Mouse (Mus musculus): ENCODE measurements around the gene Atp5s. TPM values are rescaled to one million over a fixed set of nuclear protein-coding genes. Genes with fewer than 3 reads are reported as not detected.
A peak's percentile ranks its signal among the peaks of the same experiment; 100 is the strongest.

Atp5s gene
- polyA plus RNA-seq, 1 experiment from 2014 or later, result 23.8 TPM

GRCm38 (mm10) chr12:69696746-69697145 lies 28.0 kb upstream of the Atp5s start:
- Histone ChIP-seq H3K9me3 (replicated peaks) (no peaks in the 10 kb centered on the region), H3K27ac (no peak overlapping the region), H3K36me3 (peaks cover 55% of the 10 kb centered on the region), H3K4me1 (no peaks in the 10 kb centered on the region), H3K4me2 (no peak overlapping the region), H3K27me3 (replicated peaks) (no peaks in the 10 kb centered on the region), H3K4me3 (no peak overlapping the region), H3K9ac (no peak overlapping the region)
- 66% methylated on average over 5 of the region's 5 CpGs for WGBS (ENCODE audit: insufficient replicate concordance)
- ATAC-seq, result no peak

DNA sequence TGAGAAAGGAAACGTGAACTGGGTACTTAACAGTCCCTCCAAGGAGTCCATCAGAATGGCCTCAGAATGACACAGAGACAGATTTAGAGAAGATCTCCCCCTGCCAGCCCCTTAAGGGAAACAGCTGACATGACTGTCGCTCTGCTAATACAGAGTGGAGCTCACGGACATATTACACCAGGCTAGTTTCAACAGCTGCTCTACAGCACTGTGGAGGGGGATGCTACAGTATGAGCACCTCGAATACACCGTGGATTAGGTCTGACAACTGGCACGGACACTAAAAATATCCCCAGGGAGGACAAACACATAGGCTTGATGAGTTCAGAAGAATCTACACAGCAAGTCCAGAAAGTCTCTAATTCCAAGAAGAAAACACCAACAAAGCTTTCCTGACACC lies 26.4 kb upstream of the Atp5s start:
- 77% methylated on average over 6 of the region's 6 CpGs for WGBS (ENCODE audit: insufficient replicate concordance)
- no peak overlapping the region for H3K27ac ChIP-seq

GRCm38 (mm10) chr12:69704799-69705458 lies 19.8 kb upstream of the Atp5s start:
- WGBS (ENCODE audit: insufficient replicate concordance), result 65% methylated on average over 11 of the region's 11 CpGs
- Histone ChIP-seq H3K4me2 (no peak overlapping the region), H3K4me3 (no peak overlapping the region), H3K9ac (no peak overlapping the region), H3K36me3 (peaks cover 49% of the 10 kb centered on the region), H3K27me3 (replicated peaks) (no peaks in the 10 kb centered on the region), H3K4me1 (peaks cover 7% of the 10 kb centered on the region), H3K27ac (peak overlapping the region; percentile 45; the same call in 1 of the 2 replicates), H3K9me3 (replicated peaks) (no peaks in the 10 kb centered on the region)
- peak; percentile 93 for ATAC-seq

More for the DNA sequence above, 26.4 kb upstream of the Atp5s start:
- Histone ChIP-seq H3K36me3 (peaks cover 52% of the 10 kb centered on the region), H3K9me3 (replicated peaks) (no peaks in the 10 kb centered on the region), H3K4me1 (no peaks in the 10 kb centered on the region), H3K4me3 (no peak overlapping the region), H3K27me3 (replicated peaks) (no peaks in the 10 kb centered on the region), H3K4me2 (no peak overlapping the region), H3K9ac (no peak overlapping the region)
- no peak for ATAC-seq

DNA sequence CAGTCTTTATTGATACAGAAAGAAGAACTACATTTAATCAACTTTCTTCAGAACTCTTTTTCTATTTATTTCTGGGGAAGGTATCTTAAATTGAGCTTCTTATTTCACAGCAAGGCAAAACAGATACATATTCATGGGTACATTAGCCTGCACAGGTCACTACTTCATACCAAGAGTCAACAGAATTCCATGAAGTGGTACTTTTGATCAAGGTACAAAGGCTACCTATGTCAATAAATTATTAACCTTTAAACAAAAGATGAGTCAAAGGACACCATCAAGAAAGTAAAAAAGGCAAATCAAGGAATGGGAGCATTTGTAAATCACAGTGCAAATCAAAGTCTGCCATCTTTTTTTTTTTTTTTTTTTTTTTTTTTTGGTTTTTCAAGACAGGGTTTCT lies 11.1 kb upstream of the Atp5s start:
- H3K4me3 ChIP-seq, result no peak overlapping the region
- no peak overlapping the region for H3K27ac ChIP-seq
- H3K4me2 ChIP-seq, result no peak overlapping the region
- no peaks in the 10 kb centered on the region for H3K27me3 ChIP-seq (replicated peaks)
- H3K4me1 ChIP-seq, result no peaks in the 10 kb centered on the region
- peaks cover 6% of the 10 kb centered on the region for H3K9me3 ChIP-seq (replicated peaks)
- peaks cover 52% of the 10 kb centered on the region for H3K36me3 ChIP-seq
- ATAC-seq, result no peak
- H3K9ac ChIP-seq, result no peak overlapping the region

DNA sequence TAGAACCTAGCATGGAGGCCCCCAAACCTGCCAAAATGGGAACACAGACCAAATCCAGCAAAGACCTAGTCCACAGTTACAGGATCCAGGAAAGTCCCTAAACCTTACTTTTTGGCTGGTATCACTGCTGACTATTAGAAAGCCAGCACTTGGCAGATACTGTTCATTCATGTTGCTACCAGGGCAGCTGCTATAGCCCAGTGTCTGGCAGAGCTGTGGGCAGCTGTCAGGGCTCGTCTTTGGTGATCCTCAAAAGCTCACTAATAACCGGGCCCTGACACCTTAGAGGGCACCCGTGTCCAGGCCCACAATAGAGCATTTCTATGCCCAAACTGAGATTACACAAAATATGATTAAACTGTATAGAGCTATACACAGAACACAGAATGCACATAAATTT lies 1.9 kb upstream of the Atp5s start:
- Histone ChIP-seq H3K9me3 (replicated peaks) (peaks cover 21% of the 10 kb centered on the region), H3K4me1 (peaks cover 36% of the 10 kb centered on the region), H3K27me3 (replicated peaks) (no peaks in the 10 kb centered on the region), H3K9ac (no peak overlapping the region; the same call in 1 of the 2 replicates), H3K4me3 (no peak overlapping the region), H3K4me2 (no peak overlapping the region; the same call in 1 of the 2 replicates), H3K27ac (no peak overlapping the region), H3K36me3 (peaks cover 44% of the 10 kb centered on the region)
- 68% methylated on average over 3 of the region's 3 CpGs for WGBS (ENCODE audit: insufficient replicate concordance)
- no peak for ATAC-seq

GRCm38 (mm10) chr12:69723376-69723775 lies 1.4 kb upstream of the Atp5s start:
- peak overlapping the region; percentile 83 for H3K9ac ChIP-seq
- peaks cover 18% of the 10 kb centered on the region for H3K9me3 ChIP-seq (replicated peaks)
- H3K27ac ChIP-seq, result no peak overlapping the region; the same call in 1 of the 2 replicates
- no peaks in the 10 kb centered on the region for H3K27me3 ChIP-seq (replicated peaks)
- 56% methylated on average over 2 of the region's 2 CpGs for WGBS (ENCODE audit: insufficient replicate concordance)
- peaks cover 36% of the 10 kb centered on the region for H3K4me1 ChIP-seq
- H3K4me3 ChIP-seq, result peak overlapping the region; percentile 80
- ATAC-seq, result no peak
- peak overlapping the region; percentile 97 for H3K4me2 ChIP-seq
- H3K36me3 ChIP-seq, result peaks cover 39% of the 10 kb centered on the region

GRCm38 (mm10) chr12:69724018-69724710 lies 586 bp upstream of the Atp5s start:
- Histone ChIP-seq H3K9ac (peak overlapping the region; percentile 83), H3K4me2 (peak overlapping the region; percentile 97), H3K27ac (peak overlapping the region; percentile 96), H3K9me3 (replicated peaks) (peaks cover 11% of the 10 kb centered on the region), H3K27me3 (replicated peaks) (no peaks in the 10 kb centered on the region), H3K4me3 (peak overlapping the region; percentile 80), H3K36me3 (peaks cover 31% of the 10 kb centered on the region), H3K4me1 (peaks cover 36% of the 10 kb centered on the region)
- ATAC-seq, result no peak
- whole genome bisulfite sequencing (ENCODE audit: insufficient replicate concordance), result under 1% methylated on average over 24 of the region's 24 CpGs

- Histone ChIP-seq H3K4me3 (no peak overlapping the region), H3K36me3 (peaks cover 2% of the 10 kb centered on the region; the same call in 1 of the 2 replicates), H3K4me2 (no peak overlapping the region), H3K4me1 (peaks cover 34% of the 10 kb centered on the region), H3K9me3 (replicated peaks) (no peaks in the 10 kb centered on the region), H3K27ac (no peak overlapping the region), H3K9ac (no peak overlapping the region), H3K27me3 (replicated peaks) (no peaks in the 10 kb centered on the region)
- ATAC-seq, result no peak
- WGBS (ENCODE audit: insufficient replicate concordance), result 76% methylated on average over 1 of the region's 1 CpGs
Observed at GRCm38 (mm10) chr12:69729246-69729645, 4.5 kb downstream of the Atp5s start.

- Histone ChIP-seq H3K9ac (no peak overlapping the region), H3K27me3 (replicated peaks) (no peaks in the 10 kb centered on the region), H3K4me1 (peaks cover 30% of the 10 kb centered on the region), H3K4me3 (no peak overlapping the region), H3K9me3 (replicated peaks) (no peaks in the 10 kb centered on the region), H3K4me2 (no peak overlapping the region), H3K27ac (no peak overlapping the region), H3K36me3 (peaks cover 2% of the 10 kb centered on the region; the same call in 1 of the 2 replicates)
- 65% methylated on average over 1 of the region's 1 CpGs for WGBS (ENCODE audit: insufficient replicate concordance)
- no peak for ATAC-seq
Observed at GRCm38 (mm10) chr12:69730306-69730705, 5.6 kb downstream of the Atp5s start.

- Histone ChIP-seq H3K9me3 (replicated peaks) (no peaks in the 10 kb centered on the region), H3K36me3 (no peaks in the 10 kb centered on the region), H3K4me1 (peaks cover 17% of the 10 kb centered on the region), H3K27me3 (replicated peaks) (no peaks in the 10 kb centered on the region), H3K4me3 (no peak overlapping the region), H3K9ac (no peak overlapping the region), H3K27ac (no peak overlapping the region), H3K4me2 (no peak overlapping the region)
- ATAC-seq, result no peak
- WGBS (ENCODE audit: insufficient replicate concordance), result 59% methylated on average over 5 of the region's 5 CpGs
Observed at GRCm38 (mm10) chr12:69732221-69732620, 7.5 kb downstream of the Atp5s start.

DNA sequence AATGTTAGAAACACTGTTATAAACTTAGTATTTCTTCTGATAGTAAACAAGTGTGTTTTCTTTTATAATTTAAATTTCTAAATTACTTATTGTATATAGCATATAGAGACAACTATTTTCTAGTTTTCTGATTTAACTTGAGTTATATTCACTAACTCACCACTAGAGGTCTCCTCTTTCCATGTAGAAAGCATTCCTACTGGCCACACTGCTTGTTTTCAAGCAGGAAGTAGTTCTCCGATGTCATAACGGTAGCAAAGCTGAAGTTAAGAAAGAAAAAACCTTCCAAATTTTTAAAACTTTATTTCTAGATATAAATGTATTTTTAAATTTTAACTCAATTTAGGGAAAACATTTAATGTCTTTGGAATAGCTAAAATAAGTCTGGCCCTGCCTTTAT lies 8.8 kb downstream of the Atp5s start:
- Histone ChIP-seq H3K27me3 (replicated peaks) (no peaks in the 10 kb centered on the region), H3K4me1 (peaks cover 17% of the 10 kb centered on the region), H3K9me3 (replicated peaks) (no peaks in the 10 kb centered on the region), H3K27ac (peak overlapping the region; percentile 82), H3K4me2 (peak overlapping the region; percentile 38), H3K36me3 (no peaks in the 10 kb centered on the region), H3K9ac (no peak overlapping the region; the same call in 1 of the 2 replicates), H3K4me3 (no peak overlapping the region)
- WGBS (ENCODE audit: insufficient replicate concordance), result 4% methylated on average over 2 of the region's 2 CpGs
- ATAC-seq, result peak; percentile 71

GRCm38 (mm10) chr12:69733923-69734322 lies 9.2 kb downstream of the Atp5s start:
- WGBS (ENCODE audit: insufficient replicate concordance), result 52% methylated on average over 3 of the region's 3 CpGs
- no peak overlapping the region for H3K4me3 ChIP-seq
- H3K4me2 ChIP-seq, result peak overlapping the region; percentile 38
- H3K4me1 ChIP-seq, result peaks cover 17% of the 10 kb centered on the region
- ATAC-seq, result 0 out of 2 replicates have a peak, but pooled peaks have one; percentile 52
- H3K36me3 ChIP-seq, result no peaks in the 10 kb centered on the region
- peak overlapping the region; percentile 39; the same call in 1 of the 2 replicates for H3K9ac ChIP-seq
- H3K27me3 ChIP-seq (replicated peaks), result no peaks in the 10 kb centered on the region
- no peaks in the 10 kb centered on the region for H3K9me3 ChIP-seq (replicated peaks)
- H3K27ac ChIP-seq, result peak overlapping the region; percentile 82
